Mouse (Mus musculus): ENCODE results near the gene Phf23. TPM values are rescaled to one million over a fixed set of nuclear protein-coding genes. Genes with fewer than 3 reads are reported as not detected.

Gene Phf23
- polyA plus RNA-seq, 1 experiment, result 54.9 TPM

DNA sequence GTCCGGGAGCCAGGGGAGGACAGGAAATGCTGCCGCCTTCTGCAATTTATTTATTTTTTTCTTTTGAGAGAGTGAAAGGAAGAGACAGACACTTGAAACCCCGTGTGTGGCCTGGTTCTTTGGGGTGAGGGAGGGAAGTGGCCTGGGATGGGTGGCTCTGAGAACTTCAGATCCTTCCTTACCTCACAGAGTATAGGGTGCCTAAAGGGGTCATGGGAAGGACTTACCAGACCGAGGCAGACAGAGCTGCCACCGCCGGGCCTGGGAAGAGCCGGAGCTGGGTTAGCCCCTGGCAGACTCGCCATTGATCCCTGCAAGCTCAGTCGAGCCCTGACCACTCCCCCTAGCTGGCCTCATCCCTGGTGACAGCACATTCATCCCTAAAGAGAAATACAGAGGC, 49.9 kb downstream of the Phf23 start:
- no peak for DNase-seq (ENCODE audit: low read depth)
- no peak for TF ChIP-seq POLR2A (IDR thresholded peaks at IDR 0.05; ENCODE audit: borderline replicate concordance, extremely low read depth, insufficient read depth, insufficient read length, poor library complexity, severe bottlenecking)

DNA sequence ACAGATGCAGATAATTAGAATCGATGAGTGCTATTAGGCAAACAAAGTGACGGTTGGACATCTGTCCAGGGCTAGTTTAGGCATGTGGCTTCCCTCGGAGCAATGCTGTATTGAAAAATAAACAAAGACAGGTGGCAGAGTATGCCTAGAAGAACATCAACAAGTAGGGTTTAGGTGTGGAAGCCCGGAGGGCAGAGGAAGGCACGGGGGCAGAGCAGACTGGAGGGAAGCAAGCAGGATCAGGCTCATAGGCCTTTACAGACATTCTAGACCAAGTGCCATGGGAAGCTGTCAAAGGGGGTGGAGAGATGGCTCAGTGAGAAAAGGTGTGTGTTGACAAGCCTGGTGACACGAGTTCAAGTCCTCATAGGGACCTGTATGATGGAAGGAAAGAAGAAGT, 53.8 kb downstream of the Phf23 start:
- DNase-seq (ENCODE audit: low read depth), result peak; percentile 30
- no peak for TF ChIP-seq CTCF (IDR thresholded peaks at IDR 0.05; ENCODE audit: borderline replicate concordance, extremely low read depth, insufficient read depth, insufficient read length)
- TF ChIP-seq POLR2A (IDR thresholded peaks at IDR 0.05; ENCODE audit: borderline replicate concordance, extremely low read depth, insufficient read depth, insufficient read length, poor library complexity, severe bottlenecking), result no peak

Other genes with a start within 250 kb of the Phf23 start
- gene Polr2a, start 237.1 kb upstream of the Phf23 start, polyA plus RNA-seq (2012; rRNA removed), result 35.8 and 71.0 TPM in 2 replicates
- 0.68 and 1.1 TPM in 2 replicates for gene Slc35g3, start 233.8 kb upstream of the Phf23 start, polyA plus RNA-seq (2012; rRNA removed)
- gene Zbtb4, start 229.9 kb upstream of the Phf23 start, polyA plus RNA-seq (2012; rRNA removed), result 10.0 and 12.1 TPM in 2 replicates
- gene Chrnb1, start 199.8 kb upstream of the Phf23 start, polyA plus RNA-seq (2012; rRNA removed), result 3.0 and 4.2 TPM in 2 replicates
- 20.4 and 20.9 TPM in 2 replicates for gene Fgf11, start 193.9 kb upstream of the Phf23 start, polyA plus RNA-seq (2012; rRNA removed)
- gene Tmem102, start 190.2 kb upstream of the Phf23 start, polyA plus RNA-seq (2012; rRNA removed), result 0.30 and 0.36 TPM in 2 replicates
- gene Gm39566, start 180.5 kb upstream of the Phf23 start, polyA plus RNA-seq (2012; rRNA removed), result not detected in 2 replicates
- gene Spem2, start 177.3 kb upstream of the Phf23 start, polyA plus RNA-seq (2012; rRNA removed), result not detected in 2 replicates
- gene Spem1, start 173.6 kb upstream of the Phf23 start, polyA plus RNA-seq (2012; rRNA removed), result 1.3 and 1.4 TPM in 2 replicates
- 123 and 183 TPM in 2 replicates for gene Nlgn2, start 158.0 kb upstream of the Phf23 start, polyA plus RNA-seq (2012; rRNA removed)
- 167 and 271 TPM in 2 replicates for gene Tmem256, start 157.3 kb upstream of the Phf23 start, polyA plus RNA-seq (2012; rRNA removed)
- 86.3 and 105 TPM in 2 replicates for gene Plscr3, start 149.4 kb upstream of the Phf23 start, polyA plus RNA-seq (2012; rRNA removed)
- gene Tnk1, start 137.0 kb upstream of the Phf23 start, polyA plus RNA-seq (2012; rRNA removed), result 0.18 and 0.29 TPM in 2 replicates
- gene Tmem95, start 117.8 kb upstream of the Phf23 start, polyA plus RNA-seq (2012; rRNA removed), result not detected in 2 replicates
- 1.6 and 1.9 TPM in 2 replicates for gene Kctd11, start 114.4 kb upstream of the Phf23 start, polyA plus RNA-seq (2012; rRNA removed)
- 0.59 and 0.82 TPM in 2 replicates for gene Acap1, start 100.2 kb upstream of the Phf23 start, polyA plus RNA-seq (2012; rRNA removed)
- 8.5 and 9.5 TPM in 2 replicates for gene 2810408A11Rik, start 94.8 kb upstream of the Phf23 start, polyA plus RNA-seq (2012; rRNA removed)
- 118 and 129 TPM in 2 replicates for gene Neurl4, start 94.7 kb upstream of the Phf23 start, polyA plus RNA-seq (2012; rRNA removed)
- 80.8 and 109 TPM in 2 replicates for gene Gps2, start 81.9 kb upstream of the Phf23 start, polyA plus RNA-seq (2012; rRNA removed)
- 727 and 821 TPM in 2 replicates for gene Eif5a, start 73.8 kb upstream of the Phf23 start, polyA plus RNA-seq (2012; rRNA removed)
- gene Ybx2, start 60.0 kb upstream of the Phf23 start, polyA plus RNA-seq (2012; rRNA removed), result 45.0 and 67.9 TPM in 2 replicates
- 5.2 and 12.5 TPM in 2 replicates for gene Slc2a4, start 47.6 kb upstream of the Phf23 start, polyA plus RNA-seq (2012; rRNA removed)
- gene Cldn7, start 31.0 kb upstream of the Phf23 start, polyA plus RNA-seq (2012; rRNA removed), result 0.33 and 0.38 TPM in 2 replicates
- 98.1 and 110 TPM in 2 replicates for gene Ctdnep1, start 14.6 kb upstream of the Phf23 start, polyA plus RNA-seq (2012; rRNA removed)
- 127 and 159 TPM in 2 replicates for gene Elp5, start 13.3 kb upstream of the Phf23 start, polyA plus RNA-seq (2012; rRNA removed)
- gene Gabarap, start 4.6 kb upstream of the Phf23 start, polyA plus RNA-seq (2012; rRNA removed), result 457 and 501 TPM in 2 replicates
- gene Dvl2, start 4.8 kb downstream of the Phf23 start, polyA plus RNA-seq (2012; rRNA removed), result 36.8 and 45.7 TPM in 2 replicates
- gene Acadvl, start 19.6 kb downstream of the Phf23 start, polyA plus RNA-seq (2012; rRNA removed), result 36.0 and 43.9 TPM in 2 replicates
- 231 and 306 TPM in 2 replicates for gene Dlg4, start 21.2 kb downstream of the Phf23 start, polyA plus RNA-seq (2012; rRNA removed)
- gene Asgr1, start 58.3 kb downstream of the Phf23 start, polyA plus RNA-seq (2012; rRNA removed), result 1.2 and 1.8 TPM in 2 replicates
- 0.09 TPM in 1 of 2 replicates, not detected in the other for gene Asgr2, start 96.9 kb downstream of the Phf23 start, polyA plus RNA-seq (2012; rRNA removed)
- gene Mgl2, start 134.6 kb downstream of the Phf23 start, polyA plus RNA-seq (2012; rRNA removed), result 0.33 and 0.37 TPM in 2 replicates
- 0.60 and 0.86 TPM in 2 replicates for gene Clec10a, start 160.4 kb downstream of the Phf23 start, polyA plus RNA-seq (2012; rRNA removed)
- gene Slc16a11, start 217.0 kb downstream of the Phf23 start, polyA plus RNA-seq (2012; rRNA removed), result 2.8 and 3.8 TPM in 2 replicates
- gene Slc16a13, start 225.3 kb downstream of the Phf23 start, polyA plus RNA-seq (2012; rRNA removed), result 13.9 and 15.1 TPM in 2 replicates
- 4.5 and 5.9 TPM in 2 replicates for gene Bcl6b, start 234.0 kb downstream of the Phf23 start, polyA plus RNA-seq (2012; rRNA removed)
- 153 and 207 TPM in 2 replicates for gene 0610010K14Rik, start 242.1 kb downstream of the Phf23 start, polyA plus RNA-seq (2012; rRNA removed)
- 14.8 and 18.0 TPM in 2 replicates for gene Gm21988, start 244.1 kb downstream of the Phf23 start, polyA plus RNA-seq (2012; rRNA removed)
- gene Rnasek, start 244.1 kb downstream of the Phf23 start, polyA plus RNA-seq (2012; rRNA removed), result 106 and 125 TPM in 2 replicates

All from brain, embryonic 14.5 days (tissue).